Mouse (Mus musculus) left cerebral cortex, adult 18-20 months (tissue): ENCODE results near the gene Gas8. TPM values are rescaled to one million over a fixed set of nuclear protein-coding genes. Genes with fewer than 3 reads are reported as not detected.
A peak's percentile ranks its signal among the peaks of the same experiment; 100 is the strongest.
"Not testable (repeated sequence)": the region's sequence is repeated elsewhere in the genome, so short reads cannot be mapped to it uniquely, and the experiment has no call there.

Experiments used
- DNase-seq, 2 experiments: peaks; one replicate each; pipeline ENCODE4 v3.0.0; 2021 to 2022; ENCODE audit warnings: low spot score in 2 of 2, mixed read lengths in 1 of 2
- long read RNA-seq, 2 experiments: library from polyadenylated mRNA; stranded (forward); transcript quantifications; one replicate each; pipeline ENCODE4 v2.0.0; 2021
- total RNA-seq, 2 experiments: library from RNA; stranded (reverse); gene quantifications; 2 replicates each; pipeline ENCODE4 v1.2.3; 2021

Gas8 gene
- 10 to 100 TPM; 24.8 to 29.6 TPM for total RNA-seq
- long read RNA-seq, experiment 1, transcript Gas8-201 (11 exons, 1,681 nt): major isoform, 15 of 46 reads
- long read RNA-seq, experiment 1, partial matches to known transcripts: 5 of 46 reads
- long read RNA-seq, experiment 1, other reads (novel, unspliced or antisense): 23 of 46 reads
- long read RNA-seq, experiment 2, transcript Gas8-201 (11 exons, 1,681 nt): major isoform, 10 of 20 reads
- long read RNA-seq, experiment 2, partial matches to known transcripts: 2 of 20 reads
- long read RNA-seq, experiment 2, other reads (novel, unspliced or antisense): 7 of 20 reads

- peak; percentile 87 to 90 for DNase-seq
Observed at GRCm38 (mm10) chr8:123518667-123519066, at the start of gene Gas8. Gene Gas8 (plus strand): TSS chr8:123518834.

GRCm38 (mm10) chr8:123472991-123473390 lies 45.6 kb upstream of the Gas8 start:
- not testable (repeated sequence) for DNase-seq

GRCm38 (mm10) chr8:123474549-123474948 lies 44.1 kb upstream of the Gas8 start:
- not testable (repeated sequence) for DNase-seq

GRCm38 (mm10) chr8:123476911-123477736 lies 41.5 kb upstream of the Gas8 start:
- DNase-seq: peak in 1 of 2 experiments; percentile 17

GRCm38 (mm10) chr8:123477737-123478258 lies 40.8 kb upstream of the Gas8 start, which contains the start of gene Afg3l1:
Gene Afg3l1 (plus strand): TSS chr8:123477903.
- DNase-seq: peak; percentile 86 to 96

GRCm38 (mm10) chr8:123478456-123479218 lies 40.0 kb upstream of the Gas8 start:
- DNase-seq: no peak

- DNase-seq: no peak
Observed at GRCm38 (mm10) chr8:123482627-123483026, 36.0 kb upstream of the Gas8 start.

GRCm38 (mm10) chr8:123491280-123492075 lies 27.2 kb upstream of the Gas8 start:
- DNase-seq: no peak

- no peak for DNase-seq
Observed at GRCm38 (mm10) chr8:123492898-123493297, 25.7 kb upstream of the Gas8 start.

GRCm38 (mm10) chr8:123497699-123498098 lies 20.9 kb upstream of the Gas8 start:
- no peak for DNase-seq

- peak in 1 of 2 experiments; percentile 41 for DNase-seq
Observed at GRCm38 (mm10) chr8:123498963-123499362, 19.7 kb upstream of the Gas8 start.

- no peak for DNase-seq
Observed at GRCm38 (mm10) chr8:123499556-123499955, 19.1 kb upstream of the Gas8 start.

- no peak for DNase-seq
Observed at GRCm38 (mm10) chr8:123502192-123502591, 16.4 kb upstream of the Gas8 start.

- no peak for DNase-seq
Observed at GRCm38 (mm10) chr8:123503801-123504467, 14.7 kb upstream of the Gas8 start.

GRCm38 (mm10) chr8:123504591-123505195 lies 13.9 kb upstream of the Gas8 start:
- no peak for DNase-seq

GRCm38 (mm10) chr8:123505267-123505666 lies 13.4 kb upstream of the Gas8 start:
- DNase-seq: no peak

GRCm38 (mm10) chr8:123505695-123506094 lies 12.9 kb upstream of the Gas8 start:
- no peak for DNase-seq

GRCm38 (mm10) chr8:123507153-123507552 lies 11.5 kb upstream of the Gas8 start:
- no peak for DNase-seq

GRCm38 (mm10) chr8:123510819-123511218 lies 7.8 kb upstream of the Gas8 start:
- DNase-seq: no peak
